Mouse (Mus musculus) spleen, adult 2 months (tissue): Measurements from ENCODE around the gene Prom1.

ENCODE experiments used
- CTCF ChIP-seq: fragments of 200-500 bp; IDR thresholded peaks from 2 replicates; pipeline ENCODE4 v1.5.1; 2011; ENCODE audit warnings: mild to moderate bottlenecking, inconsistent platforms; ENCODE audit not compliant: insufficient read depth, insufficient read length, insufficient replicate concordance; ENCODE audit errors: extremely low read depth
- POLR2A ChIP-seq: fragments of 200-500 bp; IDR thresholded peaks from 2 replicates; pipeline ENCODE4 v1.6.1; 2011; ENCODE audit warnings: low read depth, low read length, inconsistent platforms

GRCm38 (mm10) chr5:44041725-44042124, 60.1 kb downstream of the Prom1 start:
- TF ChIP-seq CTCF (no peak), POLR2A (no peak)
